Mouse (Mus musculus) liver, postnatal 0 days (tissue): ENCODE results near the gene Atl1.

Experiments used
- CTCF ChIP-seq: sonication (generic); IDR thresholded peaks from 2 replicates; pipeline ENCODE4 v1.5.1; 2016; ENCODE audit warnings: antibody characterized with exemption, low read depth
- EP300 ChIP-seq: IDR thresholded peaks from 2 replicates; pipeline ENCODE4 v1.6.1; 2016; ENCODE audit warnings: antibody characterized with exemption, low read depth, mild to moderate bottlenecking

DNA sequence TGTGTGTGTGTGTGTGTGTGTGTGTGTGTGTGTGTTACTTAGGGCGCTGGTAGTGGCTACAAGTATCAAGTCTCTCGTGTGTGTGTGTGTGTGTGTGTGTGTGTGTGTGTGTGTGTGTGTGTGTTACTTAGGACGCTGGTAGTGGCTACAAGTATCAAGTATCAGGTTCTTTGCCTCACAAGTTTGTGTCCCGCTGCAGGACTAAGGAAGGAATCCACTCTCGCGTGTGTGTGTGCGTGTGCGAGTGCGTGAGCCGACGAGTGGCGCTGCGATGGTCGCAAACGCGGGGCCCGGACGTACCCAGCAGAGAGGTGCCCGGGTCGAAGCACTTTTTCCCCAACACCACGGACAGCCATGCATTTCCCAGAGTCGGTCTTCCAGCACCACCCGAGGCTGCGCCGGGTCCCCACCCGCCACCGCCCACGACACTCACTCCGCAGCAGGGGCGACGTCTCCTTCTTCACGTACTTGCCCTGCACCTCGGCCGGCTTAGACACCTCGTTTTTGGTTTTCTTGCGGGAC, 93.9 kb downstream of the Atl1 start:
- TF ChIP-seq CTCF, result no peak
- no peak for TF ChIP-seq EP300
